Mouse (Mus musculus): ENCODE measurements at regions not wholly inside any gene's neighbourhood (a gene's known extent, or its start where the extent isn't known, plus 50 kb on each side); places are given as distances from the start of the nearest gene placed in this dataset.

GRCm38 (mm10) chr1:71798636-71799035 lies 145.6 kb upstream of the Fn1 start:
- Histone ChIP-seq H3K4me3 (ENCODE audit: low read depth, low read length) (no peak overlapping the region), H3K27me3 (replicated peaks; ENCODE audit: control insufficient read depth, insufficient read depth, low read length) (no peaks in the 10 kb centered on the region), H3K9me3 (replicated peaks; ENCODE audit: control insufficient read depth, low read length) (no peaks in the 10 kb centered on the region), H3K27ac (ENCODE audit: low read depth, low read length) (no peak overlapping the region), H3K36me3 (ENCODE audit: control insufficient read depth, insufficient read depth, low read length) (no peaks in the 10 kb centered on the region), H3K9ac (ENCODE audit: low read length) (no peak overlapping the region), H3K4me1 (ENCODE audit: control insufficient read depth, insufficient read depth, low read length) (0 out of 2 replicates have a peak, but pooled peaks cover 2% of the 10 kb centered on the region), H3K4me2 (ENCODE audit: low read length) (no peak overlapping the region)
- DNase-seq (ENCODE audit: low spot score) = no peak
- no peak for ATAC-seq
- 88% methylated on average over 9 of the region's 9 CpGs for WGBS

- H3K4me1 ChIP-seq (ENCODE audit: control insufficient read depth, insufficient read depth, low read length) = no peaks in the 10 kb centered on the region
- DNase-seq (ENCODE audit: low spot score) (peak; percentile 54), ATAC-seq (peak; percentile 66; the same call in 1 of the 2 replicates)
- no peak overlapping the region for H3K4me2 ChIP-seq (ENCODE audit: low read length)
- no peaks in the 10 kb centered on the region for H3K27me3 ChIP-seq (replicated peaks; ENCODE audit: control insufficient read depth, insufficient read depth, low read length)
- H3K9ac ChIP-seq (ENCODE audit: low read length) = no peak overlapping the region
- no peaks in the 10 kb centered on the region for H3K9me3 ChIP-seq (replicated peaks; ENCODE audit: control insufficient read depth, low read length)
- H3K36me3 ChIP-seq (ENCODE audit: control insufficient read depth, insufficient read depth, low read length) = no peaks in the 10 kb centered on the region
- H3K4me3 ChIP-seq (ENCODE audit: low read depth, low read length) = no peak overlapping the region
- no peak overlapping the region for H3K27ac ChIP-seq (ENCODE audit: low read depth, low read length)
- 62% methylated on average over 1 of the region's 1 CpGs for WGBS
These were observed 135.4 kb upstream of the Fn1 start for GRCm38 (mm10) chr1:71788408-71788807.

GRCm38 (mm10) chr1:71784880-71785279 lies 131.9 kb upstream of the Fn1 start:
- 64% methylated on average over 2 of the region's 2 CpGs for WGBS
- peak; percentile 32; the same call in 1 of the 2 replicates for ATAC-seq
- H3K9ac ChIP-seq (ENCODE audit: low read length) = no peak overlapping the region

GRCm38 (mm10) chr1:71778292-71778691 lies 125.3 kb upstream of the Fn1 start:
- Histone ChIP-seq H3K9ac (ENCODE audit: low read length) (no peak overlapping the region), H3K4me3 (ENCODE audit: low read depth, low read length) (no peak overlapping the region), H3K27me3 (replicated peaks; ENCODE audit: control insufficient read depth, insufficient read depth, low read length) (no peaks in the 10 kb centered on the region), H3K4me1 (ENCODE audit: control insufficient read depth, insufficient read depth, low read length) (no peaks in the 10 kb centered on the region), H3K27ac (ENCODE audit: low read depth, low read length) (no peak overlapping the region), H3K9me3 (replicated peaks; ENCODE audit: control insufficient read depth, low read length) (no peaks in the 10 kb centered on the region), H3K4me2 (ENCODE audit: low read length) (no peak overlapping the region), H3K36me3 (ENCODE audit: control insufficient read depth, insufficient read depth, low read length) (no peaks in the 10 kb centered on the region)
- 90% methylated on average over 8 of the region's 8 CpGs for WGBS
- DNase-seq (ENCODE audit: low spot score) = no peak
- ATAC-seq = no peak

More at GRCm38 (mm10) chr1:71784880-71785279, 131.9 kb upstream of the Fn1 start:
- Histone ChIP-seq H3K36me3 (ENCODE audit: control insufficient read depth, insufficient read depth, low read length) (no peaks in the 10 kb centered on the region), H3K4me3 (ENCODE audit: low read depth, low read length) (no peak overlapping the region), H3K9me3 (replicated peaks; ENCODE audit: control insufficient read depth, low read length) (no peaks in the 10 kb centered on the region), H3K4me2 (ENCODE audit: low read length) (no peak overlapping the region), H3K27ac (ENCODE audit: low read depth, low read length) (no peak overlapping the region), H3K4me1 (ENCODE audit: control insufficient read depth, insufficient read depth, low read length) (no peaks in the 10 kb centered on the region), H3K27me3 (replicated peaks; ENCODE audit: control insufficient read depth, insufficient read depth, low read length) (no peaks in the 10 kb centered on the region)
- peak; percentile 37 for DNase-seq (ENCODE audit: low spot score)

GRCm38 (mm10) chr1:71775865-71776501 lies 123.0 kb upstream of the Fn1 start:
- H3K36me3 ChIP-seq (ENCODE audit: control insufficient read depth, insufficient read depth, low read length) = no peaks in the 10 kb centered on the region
- H3K9ac ChIP-seq (ENCODE audit: low read length) = 0 out of 2 replicates have a peak overlapping the region, but pooled peaks have one; percentile 25
- no peak overlapping the region for H3K4me3 ChIP-seq (ENCODE audit: low read depth, low read length)
- 73% methylated on average over 19 of the region's 19 CpGs for WGBS
- H3K4me2 ChIP-seq (ENCODE audit: low read length) = peak overlapping the region; percentile 23; the same call in 1 of the 2 replicates
- H3K4me1 ChIP-seq (ENCODE audit: control insufficient read depth, insufficient read depth, low read length) = no peaks in the 10 kb centered on the region
- no peak overlapping the region; the same call in 1 of the 2 replicates for H3K27ac ChIP-seq (ENCODE audit: low read depth, low read length)
- no peaks in the 10 kb centered on the region for H3K9me3 ChIP-seq (replicated peaks; ENCODE audit: control insufficient read depth, low read length)
- DNase-seq (ENCODE audit: low spot score) (peak; percentile 39), ATAC-seq (peak; percentile 37; the same call in 1 of the 2 replicates)
- H3K27me3 ChIP-seq (replicated peaks; ENCODE audit: control insufficient read depth, insufficient read depth, low read length) = no peaks in the 10 kb centered on the region

GRCm38 (mm10) chr1:71772526-71772925 lies 119.5 kb upstream of the Fn1 start:
- Histone ChIP-seq H3K36me3 (ENCODE audit: control insufficient read depth, insufficient read depth, low read length) (no peaks in the 10 kb centered on the region), H3K9me3 (replicated peaks; ENCODE audit: control insufficient read depth, low read length) (no peaks in the 10 kb centered on the region), H3K27me3 (replicated peaks; ENCODE audit: control insufficient read depth, insufficient read depth, low read length) (no peaks in the 10 kb centered on the region), H3K4me1 (ENCODE audit: control insufficient read depth, insufficient read depth, low read length) (no peaks in the 10 kb centered on the region), H3K27ac (ENCODE audit: low read depth, low read length) (no peak overlapping the region), H3K4me3 (ENCODE audit: low read depth, low read length) (no peak overlapping the region), H3K4me2 (ENCODE audit: low read length) (no peak overlapping the region), H3K9ac (ENCODE audit: low read length) (no peak overlapping the region)
- 75% methylated on average over 2 of the region's 2 CpGs for WGBS
- DNase-seq (ENCODE audit: low spot score) (no peak), ATAC-seq (no peak)

GRCm38 (mm10) chr1:71771798-71772197 lies 118.8 kb upstream of the Fn1 start:
- 92% methylated on average over 6 of the region's 6 CpGs for WGBS
- DNase-seq (ENCODE audit: low spot score) (no peak), ATAC-seq (no peak)
- Histone ChIP-seq H3K9ac (ENCODE audit: low read length) (no peak overlapping the region), H3K4me3 (ENCODE audit: low read depth, low read length) (no peak overlapping the region), H3K4me1 (ENCODE audit: control insufficient read depth, insufficient read depth, low read length) (no peaks in the 10 kb centered on the region), H3K9me3 (replicated peaks; ENCODE audit: control insufficient read depth, low read length) (no peaks in the 10 kb centered on the region), H3K4me2 (ENCODE audit: low read length) (no peak overlapping the region), H3K36me3 (ENCODE audit: control insufficient read depth, insufficient read depth, low read length) (no peaks in the 10 kb centered on the region), H3K27me3 (replicated peaks; ENCODE audit: control insufficient read depth, insufficient read depth, low read length) (no peaks in the 10 kb centered on the region), H3K27ac (ENCODE audit: low read depth, low read length) (no peak overlapping the region)

GRCm38 (mm10) chr1:71769595-71769994 lies 116.6 kb upstream of the Fn1 start:
- 71% methylated on average over 2 of the region's 2 CpGs for WGBS
- no peaks in the 10 kb centered on the region for H3K27me3 ChIP-seq (replicated peaks; ENCODE audit: control insufficient read depth, insufficient read depth, low read length)
- no peak overlapping the region for H3K27ac ChIP-seq (ENCODE audit: low read depth, low read length)
- no peak overlapping the region for H3K4me2 ChIP-seq (ENCODE audit: low read length)
- H3K36me3 ChIP-seq (ENCODE audit: control insufficient read depth, insufficient read depth, low read length) = no peaks in the 10 kb centered on the region
- no peaks in the 10 kb centered on the region for H3K9me3 ChIP-seq (replicated peaks; ENCODE audit: control insufficient read depth, low read length)
- DNase-seq (ENCODE audit: low spot score) (no peak), ATAC-seq (no peak)
- H3K4me3 ChIP-seq (ENCODE audit: low read depth, low read length) = no peak overlapping the region
- no peaks in the 10 kb centered on the region for H3K4me1 ChIP-seq (ENCODE audit: control insufficient read depth, insufficient read depth, low read length)
- no peak overlapping the region for H3K9ac ChIP-seq (ENCODE audit: low read length)

GRCm38 (mm10) chr1:71767705-71768104 lies 114.7 kb upstream of the Fn1 start:
- H3K27ac ChIP-seq (ENCODE audit: low read depth, low read length) = no peak overlapping the region
- H3K4me1 ChIP-seq (ENCODE audit: control insufficient read depth, insufficient read depth, low read length) = no peaks in the 10 kb centered on the region
- H3K4me3 ChIP-seq (ENCODE audit: low read depth, low read length) = no peak overlapping the region
- no peaks in the 10 kb centered on the region for H3K27me3 ChIP-seq (replicated peaks; ENCODE audit: control insufficient read depth, insufficient read depth, low read length)
- DNase-seq (ENCODE audit: low spot score) (no peak), ATAC-seq (no peak)
- no peak overlapping the region for H3K4me2 ChIP-seq (ENCODE audit: low read length)
- WGBS = 85% methylated on average over 3 of the region's 3 CpGs
- no peaks in the 10 kb centered on the region for H3K9me3 ChIP-seq (replicated peaks; ENCODE audit: control insufficient read depth, low read length)
- H3K36me3 ChIP-seq (ENCODE audit: control insufficient read depth, insufficient read depth, low read length) = no peaks in the 10 kb centered on the region
- no peak overlapping the region for H3K9ac ChIP-seq (ENCODE audit: low read length)

Measured in forebrain, embryonic 14.5 days (tissue).